Mouse (Mus musculus): ENCODE measurements around the gene Hbq1b.
"Not testable (repeated sequence)": the region's sequence is repeated elsewhere in the genome, so short reads cannot be mapped to it uniquely, and the experiment has no call there.

Gene Hbq1b

GRCm38 (mm10) chr11:32267188-32267884, 19.4 kb upstream of the Hbq1b start, which contains the start of gene Nprl3:
Nprl3 (minus strand) TSS chr11:32267707.
- DNase-seq (ENCODE audit: low read depth, low spot score): peak; percentile 90

- DNase-seq (ENCODE audit: low read depth, low spot score): no peak
Measured at GRCm38 (mm10) chr11:32267964-32268363, 18.8 kb upstream of the Hbq1b start.

- no peak for DNase-seq (ENCODE audit: low read depth, low spot score)
Measured at GRCm38 (mm10) chr11:32268952-32269351, 17.8 kb upstream of the Hbq1b start.

GRCm38 (mm10) chr11:32271178-32271577, 15.6 kb upstream of the Hbq1b start:
- DNase-seq (ENCODE audit: low read depth, low spot score): no peak

GRCm38 (mm10) chr11:32276347-32276746, 10.4 kb upstream of the Hbq1b start, which contains the start of gene Hba-x:
Hba-x (plus strand) TSS chr11:32276400.
- no peak for DNase-seq (ENCODE audit: low read depth, low spot score)

- DNase-seq (ENCODE audit: low read depth, low spot score): no peak
Measured at GRCm38 (mm10) chr11:32277736-32278457, 8.9 kb upstream of the Hbq1b start.

- no peak for DNase-seq (ENCODE audit: low read depth, low spot score)
Measured at GRCm38 (mm10) chr11:32278458-32278957, 8.3 kb upstream of the Hbq1b start.

GRCm38 (mm10) chr11:32280646-32281045, 6.1 kb upstream of the Hbq1b start:
- DNase-seq (ENCODE audit: low read depth, low spot score): no peak

- no peak for DNase-seq (ENCODE audit: low read depth, low spot score)
Measured at GRCm38 (mm10) chr11:32281416-32282144, 5.2 kb upstream of the Hbq1b start.

GRCm38 (mm10) chr11:32283091-32283777, 3.5 kb upstream of the Hbq1b start, which contains the start of gene Hba-a1:
Hba-a1 (plus strand) TSS chr11:32283511.
- not testable (repeated sequence) for DNase-seq (ENCODE audit: low read depth, low spot score)

- DNase-seq (ENCODE audit: low read depth, low spot score): not testable (repeated sequence)
Measured at GRCm38 (mm10) chr11:32284582-32284981, 2.2 kb upstream of the Hbq1b start.

- DNase-seq (ENCODE audit: low read depth, low spot score): no peak
Measured at GRCm38 (mm10) chr11:32285031-32285775, 1.6 kb upstream of the Hbq1b start.

GRCm38 (mm10) chr11:32285887-32286286, 878 bp upstream of the Hbq1b start:
- DNase-seq (ENCODE audit: low read depth, low spot score): not testable (repeated sequence)

- no peak for DNase-seq (ENCODE audit: low read depth, low spot score)
Measured at GRCm38 (mm10) chr11:32287493-32287825, 694 bp downstream of the Hbq1b start.

- not testable (repeated sequence) for DNase-seq (ENCODE audit: low read depth, low spot score)
Measured at GRCm38 (mm10) chr11:32292819-32293218, 6.1 kb downstream of the Hbq1b start.

GRCm38 (mm10) chr11:32293479-32293878, 6.7 kb downstream of the Hbq1b start:
- not testable (repeated sequence) for DNase-seq (ENCODE audit: low read depth, low spot score)

- not testable (repeated sequence) for DNase-seq (ENCODE audit: low read depth, low spot score)
Measured at GRCm38 (mm10) chr11:32296203-32296602, 9.4 kb downstream of the Hbq1b start, which contains the start of gene Hba-a2. Hba-a2 (plus strand) TSS chr11:32296489.

- DNase-seq (ENCODE audit: low read depth, low spot score): not testable (repeated sequence)
Measured at GRCm38 (mm10) chr11:32297417-32297816, 10.7 kb downstream of the Hbq1b start.

GRCm38 (mm10) chr11:32297866-32298531, 11.2 kb downstream of the Hbq1b start:
- DNase-seq (ENCODE audit: low read depth, low spot score): no peak

GRCm38 (mm10) chr11:32298532-32298918, 11.8 kb downstream of the Hbq1b start:
- DNase-seq (ENCODE audit: low read depth, low spot score): no peak
